Mouse (Mus musculus): ENCODE measurements around the gene Syt16.

DNA sequence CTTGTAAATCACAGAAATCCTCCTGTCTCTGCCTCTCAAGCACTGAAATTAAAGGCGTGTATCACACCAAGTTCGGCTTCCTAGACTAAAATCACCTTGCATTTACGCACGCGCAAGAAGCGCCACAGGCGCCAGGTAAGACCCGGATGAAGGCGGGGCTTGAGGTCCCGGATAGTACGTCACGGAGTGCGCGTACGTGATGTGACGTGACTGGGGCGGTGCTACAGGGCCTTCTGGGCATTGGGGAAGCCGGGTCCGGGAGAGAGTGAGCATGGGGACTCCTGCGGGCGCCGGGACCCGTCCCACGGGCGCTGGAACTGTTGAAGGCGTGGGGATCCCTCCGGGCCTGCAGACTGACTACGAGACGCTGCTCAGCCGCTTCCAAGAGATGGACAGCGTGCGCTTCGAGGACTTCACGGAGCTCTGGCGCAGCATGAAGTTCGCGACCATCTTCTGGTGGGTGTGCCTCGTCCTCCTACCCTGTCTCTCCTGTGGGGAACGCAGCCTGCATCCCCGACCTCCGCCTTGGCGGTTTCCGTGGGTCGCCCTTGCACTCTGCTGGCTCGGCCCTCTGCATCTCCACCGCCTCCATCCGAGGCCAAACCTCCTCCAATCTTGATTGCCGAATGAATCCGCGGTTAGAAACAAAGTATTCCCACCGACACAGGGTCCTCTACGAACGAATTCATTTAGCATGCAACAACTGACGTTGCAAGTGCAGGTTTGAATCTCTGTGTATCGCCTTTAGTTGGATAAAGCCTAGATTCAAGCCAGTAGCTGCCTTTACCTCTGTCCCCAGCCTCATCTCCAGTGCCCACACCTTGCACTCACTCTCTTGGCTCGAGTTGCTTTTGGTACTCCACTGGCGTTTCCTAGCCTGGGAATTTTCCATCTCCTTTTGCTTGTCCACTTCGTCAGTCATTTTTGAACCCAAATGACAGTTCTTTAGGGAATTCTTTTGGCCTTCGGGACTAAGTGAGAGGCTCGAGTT lies 32.9 kb upstream of the Syt16 start, which contains the start of gene Snapc1:
- TF ChIP-seq CTCF (IDR thresholded peaks at IDR 0.05) (no peak), EP300 (IDR thresholded peaks at IDR 0.05) (no peak)

All from lung, postnatal 0 days (tissue).